Mouse (Mus musculus) heart, postnatal 36 days (tissue): ENCODE results near the gene Calm2. TPM values are rescaled to one million over a fixed set of nuclear protein-coding genes. Genes with fewer than 3 reads are reported as not detected.
A peak's percentile ranks its signal among the peaks of the same experiment; 100 is the strongest.

ENCODE experiments used
- DNase-seq, 2 experiments: peaks; one replicate each; pipeline ENCODE4 v3.0.0; 2021 to 2022
- intact Hi-C: fragments of 180-260 bp; cut with DNase I; formaldehyde crosslinking; loops from one replicate; pipeline ENCODE4 v1.15.1; 2025
- total RNA-seq, 2 experiments: library from RNA; stranded (reverse); gene quantifications; 2 replicates each; pipeline ENCODE4 v1.2.3; 2021

Calm2 gene
- total RNA-seq, 2 experiments from 2014 or later = 133 to 154 TPM

DNA sequence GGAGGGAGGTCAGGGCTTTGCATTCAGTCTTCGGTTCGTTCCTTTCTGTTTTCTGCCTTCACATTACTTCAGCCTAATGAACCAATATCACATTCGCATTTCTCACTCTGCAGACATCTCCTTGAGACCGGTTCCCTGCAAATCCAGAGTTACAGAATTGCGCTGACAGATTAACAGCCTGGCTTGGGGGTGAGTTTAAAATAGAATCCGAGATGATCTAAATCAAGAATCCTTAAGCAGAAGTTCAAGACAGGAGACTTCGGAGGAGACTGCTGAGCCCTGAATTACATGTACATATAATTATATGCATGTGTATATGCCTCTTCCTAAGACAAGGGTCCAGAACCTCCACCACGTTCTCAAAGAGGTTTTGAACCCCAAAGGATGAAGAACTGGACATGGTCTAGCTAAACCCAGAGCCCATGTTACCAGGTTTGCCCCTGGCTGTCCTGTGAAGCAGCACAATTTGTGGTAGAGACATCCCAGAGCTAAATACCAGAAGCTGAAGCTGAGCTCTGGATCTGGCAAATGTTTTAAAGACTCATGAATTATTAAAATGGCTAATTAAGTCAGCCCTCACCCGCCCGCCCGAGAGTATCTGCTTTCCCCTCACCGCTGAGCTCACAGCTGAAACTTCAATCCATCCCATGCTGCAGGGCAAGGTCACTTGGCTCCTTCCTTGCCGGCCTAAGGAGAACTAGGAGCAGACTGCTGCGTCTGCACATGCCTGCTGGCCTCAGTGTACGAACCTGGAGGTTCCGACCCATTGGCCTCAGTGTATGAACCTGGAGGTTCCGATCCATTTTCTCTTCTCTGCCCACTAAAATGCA is 14.1 kb upstream of the Calm2 start:
- DNase-seq = no peak
- intact Hi-C loops = loop anchor here (5.0 to 10.0 kb wide), 2 partner anchors 66 to 214 kb away; partner anchors contain the start of gene Msh2

DNA sequence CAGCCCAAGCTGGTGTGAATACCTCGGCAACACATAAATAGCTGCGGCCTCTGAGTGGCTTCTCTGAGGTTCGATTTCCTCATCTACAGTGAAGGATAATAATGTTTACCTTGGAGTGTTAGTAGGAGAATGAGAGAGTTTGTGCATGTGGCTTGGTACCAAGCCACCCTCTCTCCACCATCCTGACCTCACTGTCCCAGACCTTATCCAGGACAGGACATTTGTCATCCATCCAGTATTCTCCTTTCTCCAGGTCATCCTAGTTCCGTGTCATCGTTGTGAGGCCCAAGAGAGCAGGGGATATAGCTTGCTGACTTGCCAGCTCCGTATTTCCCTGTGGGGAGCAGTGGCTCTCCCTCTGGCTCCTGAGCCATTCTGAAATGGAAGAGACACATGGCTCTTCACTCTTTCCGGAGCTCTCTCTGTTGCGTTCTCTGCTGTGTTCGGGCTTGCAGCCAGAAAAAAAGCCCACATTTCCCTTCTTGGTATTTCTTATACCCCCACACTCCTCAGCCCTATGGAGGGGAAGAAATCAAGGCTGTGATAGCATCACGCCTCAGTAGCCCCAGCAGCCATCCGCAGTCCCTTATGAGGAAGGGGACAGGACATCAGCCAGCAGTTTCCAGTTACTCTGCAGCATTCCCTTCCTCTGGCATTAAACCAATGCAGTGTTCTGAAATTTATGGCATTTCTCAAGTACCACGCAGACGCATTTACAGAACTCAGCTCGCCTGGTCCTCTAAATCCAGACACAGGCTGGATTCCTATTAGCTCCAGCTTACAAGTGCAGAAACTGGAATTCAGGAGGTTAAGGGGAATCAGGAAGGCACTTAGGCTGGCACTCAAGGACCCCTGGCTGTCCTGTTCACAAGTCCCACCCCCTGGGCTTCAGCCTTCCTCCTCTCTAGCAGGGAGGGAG is 13.3 kb upstream of the Calm2 start:
- intact Hi-C loops = loop anchor here (5.0 to 10.0 kb wide), 2 partner anchors 67 to 215 kb away; partner anchors contain the start of gene Msh2
- DNase-seq = no peak

DNA sequence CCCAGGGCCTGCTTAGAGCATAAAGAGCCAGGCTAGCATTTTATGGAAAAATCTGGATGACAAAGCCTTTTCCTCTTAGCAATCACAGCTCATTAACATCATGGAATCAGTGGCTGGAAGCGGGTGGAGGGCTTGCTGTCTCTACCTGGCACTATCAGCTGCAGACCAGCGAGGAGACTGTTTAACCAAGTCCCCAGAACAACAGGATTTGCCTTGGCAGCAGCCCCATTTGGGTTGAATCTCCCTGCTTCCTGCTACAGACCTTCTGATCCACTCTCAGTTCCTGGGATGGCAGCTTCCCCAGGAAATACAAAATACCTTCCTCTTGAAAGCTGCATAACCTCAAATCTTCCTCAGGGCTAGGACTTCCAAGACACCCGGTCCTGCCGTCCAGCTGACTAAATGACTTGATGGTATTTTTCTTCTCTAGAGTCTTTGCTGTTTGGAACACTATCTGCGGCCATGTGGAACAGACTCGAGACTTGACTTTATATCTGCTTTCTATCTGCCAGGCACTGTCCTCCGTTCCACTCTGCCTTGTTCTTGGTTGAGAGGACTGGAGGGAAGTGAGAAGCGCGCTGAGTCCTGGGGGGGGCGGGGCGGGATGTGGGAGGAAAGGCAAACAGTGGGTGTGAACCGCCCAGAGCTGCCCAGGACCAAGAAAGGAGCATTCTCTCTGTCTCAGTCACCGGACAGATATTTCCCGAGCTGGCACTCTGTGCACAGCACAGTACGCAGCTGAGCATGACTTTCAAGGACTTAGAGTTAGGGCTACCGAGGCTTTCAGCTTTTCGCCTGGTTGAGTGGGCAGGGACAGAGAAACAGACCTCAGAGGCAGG is 12.4 kb upstream of the Calm2 start:
- peak; percentile 51 to 62 for DNase-seq
- intact Hi-C loops = no loop called here

DNA sequence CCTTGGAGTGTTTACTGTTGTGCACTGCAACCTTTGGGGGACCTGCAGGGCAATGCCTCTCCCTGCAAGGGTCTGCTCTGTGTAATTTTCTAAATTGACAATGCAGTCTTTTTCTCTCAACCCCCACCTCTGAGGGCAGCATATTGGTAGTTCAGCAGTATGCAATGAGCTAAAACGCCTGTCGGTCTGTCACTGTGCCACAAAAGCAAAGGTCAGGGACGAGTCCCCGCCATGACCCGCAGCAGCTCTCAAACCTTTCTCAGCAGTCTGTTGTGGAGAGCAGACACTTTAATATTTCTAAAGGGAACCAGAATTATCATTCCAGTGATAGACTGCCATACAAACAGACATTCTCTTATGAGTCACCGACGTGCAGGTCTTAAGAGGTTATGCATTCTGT is 11.2 kb upstream of the Calm2 start:
- no peak for DNase-seq
- intact Hi-C loops = no loop called here

DNA sequence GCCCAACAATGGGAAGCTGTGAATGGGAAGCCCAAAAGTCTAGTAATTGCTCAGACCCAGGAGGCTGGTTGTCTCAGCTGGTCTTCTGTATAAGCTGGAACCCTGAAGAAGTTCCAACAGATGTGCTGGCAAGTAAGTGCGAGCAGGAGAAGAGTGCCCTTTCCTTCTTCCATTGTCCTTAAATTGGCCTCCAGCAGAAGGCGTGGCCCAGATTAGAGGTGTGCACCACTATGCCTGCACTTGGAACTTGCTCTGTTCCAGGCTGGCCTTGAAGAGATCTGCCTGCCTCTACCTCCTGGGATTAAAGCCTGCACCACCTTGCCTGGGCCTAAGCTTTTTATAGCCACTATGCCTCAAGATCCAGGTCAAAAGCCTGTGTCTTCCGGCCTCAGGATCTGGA is 7.4 kb upstream of the Calm2 start:
- intact Hi-C loops = no loop called here

GRCm38 (mm10) chr17:87453336-87453735 is 6.6 kb upstream of the Calm2 start:
- intact Hi-C loops = no loop called here
- no peak for DNase-seq

More for the DNA sequence above, 7.4 kb upstream of the Calm2 start:
- DNase-seq = no peak

DNA sequence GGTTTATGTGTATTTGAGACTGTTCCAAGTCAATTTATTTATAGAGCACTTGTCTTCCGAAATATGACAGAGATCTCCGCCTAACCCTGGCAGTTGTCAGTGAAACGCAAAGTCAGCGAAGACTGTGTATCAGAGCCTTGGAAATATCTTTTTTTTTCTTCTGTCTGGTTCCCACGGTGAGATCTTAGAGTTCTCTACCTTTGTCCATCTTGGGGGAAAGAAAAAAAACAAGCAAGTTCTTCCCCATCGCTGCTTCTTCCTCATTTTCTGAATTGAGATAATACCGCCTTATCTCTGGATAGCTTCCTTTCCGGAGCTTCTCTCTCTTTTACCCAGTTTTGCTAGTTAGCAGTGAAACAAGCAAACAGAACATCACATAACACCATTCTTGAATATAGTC is 2.1 kb upstream of the Calm2 start:
- no peak for DNase-seq
- intact Hi-C loops = loop anchor here (5.0 kb wide), 1 partner anchor 72 kb away; no protein-coding TSS in a partner anchor

- intact Hi-C loops = loop anchor here (5.0 kb wide), 1 partner anchor 71 kb away; no protein-coding TSS in a partner anchor
- DNase-seq = no peak
These were observed 1.6 kb upstream of the Calm2 start for GRCm38 (mm10) chr17:87448339-87448738.

GRCm38 (mm10) chr17:87447612-87448200 is 971 bp upstream of the Calm2 start:
- intact Hi-C loops = loop anchor here (2.0 to 5.0 kb wide), 4 partner anchors 25 to 123 kb away; no protein-coding TSS in a partner anchor
- peak in 1 of 2 experiments; percentile 26 for DNase-seq

- intact Hi-C loops = loop anchor here (1.0 to 5.0 kb wide), 6 partner anchors 27 to 131 kb away; no protein-coding TSS in a partner anchor
- DNase-seq = peak; percentile 61 to 67
These were observed 593 bp downstream of the Calm2 start for GRCm38 (mm10) chr17:87445917-87446766.

DNA sequence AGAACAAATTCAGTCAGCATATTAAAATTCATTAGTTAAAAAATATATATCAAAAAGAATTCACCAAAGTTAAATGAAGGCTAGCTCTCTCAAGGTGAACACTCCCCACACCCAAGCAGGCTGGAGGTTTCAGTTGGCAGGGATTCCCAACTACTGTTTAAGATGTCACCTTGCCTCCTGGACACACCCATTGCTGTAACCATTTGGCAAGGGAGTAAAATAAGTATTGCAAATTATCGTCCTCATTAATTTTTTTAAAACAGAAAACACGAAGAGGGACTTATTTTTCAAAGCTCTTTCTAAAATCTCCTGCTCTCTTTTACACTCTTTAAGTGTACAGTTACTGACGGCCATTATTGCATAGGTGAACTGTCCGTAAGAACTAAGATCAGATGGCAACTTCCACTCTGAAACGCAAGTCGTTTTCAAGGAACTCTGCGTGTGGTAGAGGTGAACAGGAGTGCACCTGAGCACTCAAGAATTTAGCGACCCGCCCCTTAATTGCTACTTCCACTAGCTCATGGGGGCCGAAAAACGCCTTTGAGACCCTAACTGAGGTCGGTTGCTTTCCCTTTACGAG is 1.3 kb downstream of the Calm2 start:
- intact Hi-C loops = loop anchor here (1.0 to 5.0 kb wide), 2 partner anchors 68 to 85 kb away; no protein-coding TSS in a partner anchor
- DNase-seq = no peak

DNA sequence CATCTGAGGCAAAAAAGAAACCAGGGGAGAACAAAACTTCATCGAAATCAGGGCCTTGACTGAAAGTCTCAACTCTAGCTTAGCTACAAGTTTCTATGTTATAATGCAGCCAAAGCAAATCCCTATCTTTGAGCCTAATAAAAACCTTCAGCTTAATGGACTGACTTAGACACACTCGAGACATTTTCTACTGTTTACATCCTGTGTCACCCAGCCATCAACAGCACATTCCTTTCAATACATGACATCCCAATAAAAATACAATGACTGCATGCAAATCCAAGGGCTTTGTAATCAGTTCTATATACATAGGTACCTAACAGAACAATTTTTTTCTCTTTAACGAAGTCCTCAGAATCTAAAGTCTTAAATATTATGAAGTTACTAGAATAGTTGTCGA is 2.0 kb downstream of the Calm2 start:
- intact Hi-C loops = loop anchor here (1.0 to 5.0 kb wide), 2 partner anchors 67 to 86 kb away; no protein-coding TSS in a partner anchor
- DNase-seq = no peak

DNA sequence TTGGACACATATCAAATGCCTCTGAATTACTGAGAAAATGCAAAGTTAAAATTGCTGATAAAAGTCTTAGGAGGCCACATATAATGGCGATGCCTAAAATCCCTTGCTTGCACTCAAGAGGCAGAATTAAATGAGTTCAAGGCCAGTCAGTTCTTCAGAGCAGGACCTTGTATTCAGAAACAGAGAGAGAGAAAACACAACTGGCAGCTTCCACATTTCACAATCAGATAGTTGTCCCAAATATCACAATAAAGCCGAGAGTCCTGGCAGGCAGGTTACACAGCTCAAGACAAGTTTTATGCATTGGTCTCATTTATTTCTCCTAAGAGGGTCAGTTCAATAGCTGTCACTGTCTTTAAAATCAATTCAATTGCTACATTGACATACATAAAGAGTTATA is 5.2 kb downstream of the Calm2 start:
- no peak for DNase-seq
- intact Hi-C loops = no loop called here

- DNase-seq = no peak
- intact Hi-C loops = no loop called here
These were observed 7.3 kb downstream of the Calm2 start for GRCm38 (mm10) chr17:87439441-87439840.

DNA sequence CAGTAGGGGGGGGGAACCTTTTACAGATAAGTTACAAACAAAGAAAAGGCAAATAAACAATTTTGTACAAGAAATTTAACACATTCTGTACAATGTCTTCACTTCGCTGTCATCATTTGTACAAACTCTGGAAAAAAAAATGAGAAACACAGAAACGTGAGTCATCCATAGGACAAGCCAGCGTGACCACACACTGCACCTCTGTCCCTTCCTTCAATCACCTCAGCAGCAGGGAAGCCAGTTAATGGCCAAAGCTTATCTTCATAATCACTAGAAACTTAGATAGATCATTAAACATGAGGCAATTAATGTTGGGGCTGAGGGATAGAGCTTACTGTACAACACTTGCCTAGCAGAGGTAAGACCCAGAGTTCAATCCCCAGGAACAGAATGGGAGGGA is 12.8 kb downstream of the Calm2 start:
- intact Hi-C loops = no loop called here
- no peak for DNase-seq

GRCm38 (mm10) chr17:87432743-87433142 is 14.0 kb downstream of the Calm2 start:
- DNase-seq = no peak

GRCm38 (mm10) chr17:87432314-87432713 is 14.4 kb downstream of the Calm2 start:
- intact Hi-C loops = no loop called here
- DNase-seq = no peak

More at GRCm38 (mm10) chr17:87432743-87433142, 14.0 kb downstream of the Calm2 start:
- intact Hi-C loops = no loop called here

DNA sequence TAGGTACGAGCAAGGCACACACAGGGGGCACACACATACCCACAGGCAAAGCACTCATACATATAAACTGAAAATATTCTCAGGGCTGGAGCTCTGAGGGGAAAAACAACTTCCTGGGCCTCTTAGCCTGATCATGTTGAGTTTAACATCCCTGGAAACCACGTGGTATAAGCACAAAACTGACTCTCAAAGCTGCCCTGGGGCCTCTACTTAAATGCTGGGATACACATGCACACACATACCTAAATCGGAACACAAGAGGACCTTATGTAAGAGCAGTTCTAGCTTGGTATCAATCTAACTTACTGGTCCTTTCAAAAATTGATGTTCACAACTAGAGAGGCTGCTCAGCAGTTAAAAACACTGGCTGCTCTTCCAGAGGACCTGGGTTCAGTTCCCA is 17.3 kb downstream of the Calm2 start:
- intact Hi-C loops = no loop called here
- no peak for DNase-seq
